Mouse (Mus musculus): ENCODE results near the gene Gria1. TPM values are rescaled to one million over a fixed set of nuclear protein-coding genes. Genes with fewer than 3 reads are reported as not detected.

Gene Gria1
- polyA plus RNA-seq, 1 experiment: 75.4 TPM

- Histone ChIP-seq H3K4me1 (ENCODE audit: control insufficient read depth, insufficient read depth, low read length) (peaks cover 19% of the 10 kb centered on the region), H3K27ac (ENCODE audit: insufficient read depth, low read depth, low read length) (peak overlapping the region; percentile 61), H3K4me3 (ENCODE audit: insufficient read depth, low read depth, low read length) (no peak overlapping the region)
- TF ChIP-seq CTCF (IDR thresholded peaks at IDR 0.05; ENCODE audit: insufficient read depth, low read depth, low read length): no peak
- TF ChIP-seq POLR2A (IDR thresholded peaks at IDR 0.05; ENCODE audit: insufficient read depth, low read depth, low read length): no peak
- WGBS: 32% methylated on average over 8 of the region's 8 CpGs
Measured at GRCm38 (mm10) chr11:57039306-57039705, 28.1 kb downstream of the Gria1 start.

- TF ChIP-seq POLR2A (IDR thresholded peaks at IDR 0.05; ENCODE audit: insufficient read depth, low read depth, low read length): no peak
- no peak for TF ChIP-seq CTCF (IDR thresholded peaks at IDR 0.05; ENCODE audit: insufficient read depth, low read depth, low read length)
Measured at GRCm38 (mm10) chr11:57042057-57042456, 30.9 kb downstream of the Gria1 start.

GRCm38 (mm10) chr11:57044146-57044545 is 33.0 kb downstream of the Gria1 start:
- no peak for TF ChIP-seq POLR2A (IDR thresholded peaks at IDR 0.05; ENCODE audit: insufficient read depth, low read depth, low read length)
- TF ChIP-seq CTCF (IDR thresholded peaks at IDR 0.05; ENCODE audit: insufficient read depth, low read depth, low read length): no peak
- peaks cover 16% of the 10 kb centered on the region for H3K4me1 ChIP-seq (ENCODE audit: control insufficient read depth, insufficient read depth, low read length)
- no peak overlapping the region for H3K4me3 ChIP-seq (ENCODE audit: insufficient read depth, low read depth, low read length)
- peak overlapping the region; percentile 85 for H3K27ac ChIP-seq (ENCODE audit: insufficient read depth, low read depth, low read length)
- WGBS: 22% methylated on average over 5 of the region's 5 CpGs

More at GRCm38 (mm10) chr11:57042057-57042456, 30.9 kb downstream of the Gria1 start:
- Histone ChIP-seq H3K4me3 (ENCODE audit: insufficient read depth, low read depth, low read length) (no peak overlapping the region), H3K27ac (ENCODE audit: insufficient read depth, low read depth, low read length) (no peak overlapping the region), H3K4me1 (ENCODE audit: control insufficient read depth, insufficient read depth, low read length) (peaks cover 23% of the 10 kb centered on the region)
- 29% methylated on average over 3 of the region's 3 CpGs for WGBS

- Histone ChIP-seq H3K27ac (ENCODE audit: insufficient read depth, low read depth, low read length) (no peak overlapping the region), H3K4me3 (ENCODE audit: insufficient read depth, low read depth, low read length) (no peak overlapping the region), H3K4me1 (ENCODE audit: control insufficient read depth, insufficient read depth, low read length) (peaks cover 6% of the 10 kb centered on the region; the same call in 1 of the 2 replicates)
- 53% methylated on average over 6 of the region's 6 CpGs for WGBS
- TF ChIP-seq POLR2A (IDR thresholded peaks at IDR 0.05; ENCODE audit: insufficient read depth, low read depth, low read length) (no peak), CTCF (IDR thresholded peaks at IDR 0.05; ENCODE audit: insufficient read depth, low read depth, low read length) (no peak)
Measured at GRCm38 (mm10) chr11:57051666-57052562, 40.7 kb downstream of the Gria1 start.

- WGBS: 80% methylated on average over 3 of the region's 3 CpGs
- no peak for TF ChIP-seq POLR2A (IDR thresholded peaks at IDR 0.05; ENCODE audit: insufficient read depth, low read depth, low read length)
- TF ChIP-seq CTCF (IDR thresholded peaks at IDR 0.05; ENCODE audit: insufficient read depth, low read depth, low read length): no peak
- Histone ChIP-seq H3K4me3 (ENCODE audit: insufficient read depth, low read depth, low read length) (no peak overlapping the region), H3K4me1 (ENCODE audit: control insufficient read depth, insufficient read depth, low read length) (peaks cover 8% of the 10 kb centered on the region), H3K27ac (ENCODE audit: insufficient read depth, low read depth, low read length) (no peak overlapping the region)
Measured at GRCm38 (mm10) chr11:57062441-57062840, 51.3 kb downstream of the Gria1 start.

GRCm38 (mm10) chr11:57070196-57070901 is 59.2 kb downstream of the Gria1 start:
- Histone ChIP-seq H3K4me1 (ENCODE audit: control insufficient read depth, insufficient read depth, low read length) (peaks cover 14% of the 10 kb centered on the region), H3K4me3 (ENCODE audit: insufficient read depth, low read depth, low read length) (no peak overlapping the region), H3K27ac (ENCODE audit: insufficient read depth, low read depth, low read length) (peak overlapping the region; percentile 71)
- no peak for TF ChIP-seq POLR2A (IDR thresholded peaks at IDR 0.05; ENCODE audit: insufficient read depth, low read depth, low read length)
- TF ChIP-seq CTCF (IDR thresholded peaks at IDR 0.05; ENCODE audit: insufficient read depth, low read depth, low read length): no peak
- 15% methylated on average over 8 of the region's 8 CpGs for WGBS

GRCm38 (mm10) chr11:57072171-57072570 is 61.0 kb downstream of the Gria1 start:
- Histone ChIP-seq H3K4me1 (ENCODE audit: control insufficient read depth, insufficient read depth, low read length) (peaks cover 11% of the 10 kb centered on the region), H3K27ac (ENCODE audit: insufficient read depth, low read depth, low read length) (peak overlapping the region; percentile 95), H3K4me3 (ENCODE audit: insufficient read depth, low read depth, low read length) (no peak overlapping the region)
- TF ChIP-seq POLR2A (IDR thresholded peaks at IDR 0.05; ENCODE audit: insufficient read depth, low read depth, low read length): no peak
- no peak for TF ChIP-seq CTCF (IDR thresholded peaks at IDR 0.05; ENCODE audit: insufficient read depth, low read depth, low read length)
- 15% methylated on average over 6 of the region's 6 CpGs for whole genome bisulfite sequencing

- H3K4me3 ChIP-seq (ENCODE audit: insufficient read depth, low read depth, low read length): no peak overlapping the region
- 76% methylated on average over 3 of the region's 3 CpGs for WGBS
- H3K27ac ChIP-seq (ENCODE audit: insufficient read depth, low read depth, low read length): no peak overlapping the region
- TF ChIP-seq CTCF (IDR thresholded peaks at IDR 0.05; ENCODE audit: insufficient read depth, low read depth, low read length) (no peak), POLR2A (IDR thresholded peaks at IDR 0.05; ENCODE audit: insufficient read depth, low read depth, low read length) (no peak)
- peaks cover 2% of the 10 kb centered on the region for H3K4me1 ChIP-seq (ENCODE audit: control insufficient read depth, insufficient read depth, low read length)
Measured at GRCm38 (mm10) chr11:57079423-57079822, 68.2 kb downstream of the Gria1 start.

GRCm38 (mm10) chr11:57089527-57089926 is 78.3 kb downstream of the Gria1 start:
- WGBS: 34% methylated on average over 5 of the region's 5 CpGs
- peaks cover 2% of the 10 kb centered on the region; the same call in 1 of the 2 replicates for H3K4me1 ChIP-seq (ENCODE audit: control insufficient read depth, insufficient read depth, low read length)
- H3K27ac ChIP-seq (ENCODE audit: insufficient read depth, low read depth, low read length): no peak overlapping the region
- H3K4me3 ChIP-seq (ENCODE audit: insufficient read depth, low read depth, low read length): no peak overlapping the region
- TF ChIP-seq CTCF (IDR thresholded peaks at IDR 0.05; ENCODE audit: insufficient read depth, low read depth, low read length): no peak
- no peak for TF ChIP-seq POLR2A (IDR thresholded peaks at IDR 0.05; ENCODE audit: insufficient read depth, low read depth, low read length)
